Mouse (Mus musculus) megakaryocyte progenitor cell, adult 5-6 weeks (primary cell): Measurements from ENCODE around the gene Gm8068. TPM values are rescaled to one million over a fixed set of nuclear protein-coding genes. Genes with fewer than 3 reads are reported as not detected.
"Not testable (repeated sequence)": the region's sequence is repeated elsewhere in the genome, so short reads cannot be mapped to it uniquely, and the experiment has no call there.

Experiments used
- ATAC-seq: replicated peaks from 2 replicates; pipeline ENCODE4 v1.8.0; 2016; ENCODE audit warnings: mild to moderate bottlenecking, moderate TSS enrichment, inconsistent platforms; ENCODE audit not compliant: poor library complexity
- total RNA-seq, 2 experiments: library from RNA; stranded (forward) in 1 of 2; stranded (reverse) in 1 of 2; fragments of 157-497, 149-512 nt in 1 of 2; fragments of 200-1000 nt in 1 of 2; gene quantifications; 2 replicates each; pipeline versions ENCODE4 v1.2.3 to v1.2.4; 2015 to 2017

Gm8068 gene
- not detected in 2 replicates for total RNA-seq (2015)
- total RNA-seq (2017) = not detected in 2 replicates

- ATAC-seq = not testable (repeated sequence)
These were observed at the start of gene Gm8068 for GRCm38 (mm10) chr14:41701785-41702184. TSS of gene Gm8068 (minus strand) at chr14:41701885.

DNA sequence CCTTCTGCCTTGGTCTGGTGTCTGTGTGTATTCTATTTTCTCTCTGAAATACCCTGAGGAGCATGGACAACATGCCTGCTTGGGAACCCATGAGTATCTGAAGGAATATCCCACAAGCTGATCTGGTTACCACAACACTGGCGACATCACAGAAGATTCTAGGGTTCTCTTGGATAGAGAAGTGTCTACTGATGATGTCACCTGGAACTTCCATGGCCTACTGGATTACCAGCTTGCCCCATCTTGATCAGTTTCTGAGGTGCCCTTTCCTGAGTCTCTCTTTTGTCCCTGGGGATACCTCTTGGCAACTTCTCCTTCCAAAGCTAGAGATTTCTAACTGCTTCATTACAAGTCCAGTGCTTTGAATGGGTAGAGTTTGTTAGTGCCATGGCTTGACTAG, 48.8 kb upstream of the Gm8068 start, which contains the start of gene Gm7929:
Gene Gm7929, minus strand, starts transcription at position 101 of the 400 bp plus-strand sequence.
- not testable (repeated sequence) for ATAC-seq

- ATAC-seq = not testable (repeated sequence)
These were observed 21.8 kb upstream of the Gm8068 start for GRCm38 (mm10) chr14:41723437-41723836.

DNA sequence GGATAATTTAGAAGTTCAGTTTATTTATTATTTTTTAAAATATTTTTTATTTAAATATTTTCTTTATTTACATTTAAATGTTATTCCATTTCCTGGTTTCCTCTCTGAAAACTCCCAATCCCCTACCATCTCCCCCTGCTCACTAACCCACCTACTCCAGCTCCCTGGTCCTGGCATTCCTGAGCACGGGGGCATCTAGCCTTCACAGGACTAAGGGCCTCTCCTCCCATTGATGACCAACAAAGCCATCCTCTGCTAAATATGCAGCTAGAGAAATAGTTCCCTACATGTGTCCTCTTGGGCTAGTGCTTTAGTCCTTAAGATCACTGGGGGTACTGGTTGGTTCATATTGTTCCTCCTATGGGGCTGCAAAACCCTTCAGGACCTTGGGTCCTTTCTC, 15.5 kb upstream of the Gm8068 start:
- ATAC-seq = not testable (repeated sequence)

DNA sequence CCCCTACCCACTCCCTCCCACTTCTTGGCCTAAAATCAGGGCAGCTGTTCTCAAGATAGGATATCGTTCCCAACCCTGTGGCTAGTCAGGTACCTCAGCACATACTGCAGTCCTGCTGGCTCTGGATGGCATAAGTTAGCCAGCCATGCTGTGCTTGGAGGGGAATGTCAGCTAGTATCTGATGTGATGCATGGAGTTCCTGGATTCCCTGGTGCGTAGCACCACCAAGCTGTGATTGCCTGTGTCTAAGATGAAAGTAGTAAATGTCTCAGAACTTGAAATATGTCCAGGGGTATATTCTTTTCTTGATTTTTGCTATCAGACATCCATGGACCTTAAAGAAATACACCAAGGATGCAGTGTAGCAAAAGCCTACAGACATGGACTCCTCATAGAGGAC, 53.5 kb downstream of the Gm8068 start:
- ATAC-seq = not testable (repeated sequence)

Other genes with a start within 250 kb of the Gm8068 start
- gene Gm7954, start 248.4 kb downstream of the Gm8068 start, total RNA-seq (2015) = not detected in 2 replicates
- not detected in 2 replicates for gene Gm7954, start 248.4 kb downstream of the Gm8068 start, total RNA-seq (2017)
- not detected in 2 replicates for gene Gm3486, start 212.4 kb downstream of the Gm8068 start, total RNA-seq (2015)
- gene Gm3486, start 212.4 kb downstream of the Gm8068 start, total RNA-seq (2017) = not detected in 2 replicates
- gene Gm7970, start 146.3 kb downstream of the Gm8068 start, total RNA-seq (2015) = not detected in 2 replicates
- gene Gm7970, start 146.3 kb downstream of the Gm8068 start, total RNA-seq (2017) = not detected in 2 replicates
- not detected in 2 replicates for gene 1700049E17Rik2, start 128.7 kb downstream of the Gm8068 start, total RNA-seq (2015)
- gene 1700049E17Rik2, start 128.7 kb downstream of the Gm8068 start, total RNA-seq (2017) = not detected in 2 replicates
- not detected in 2 replicates for gene Gm3072, start 77.3 kb downstream of the Gm8068 start, total RNA-seq (2015)
- gene Gm3072, start 77.3 kb downstream of the Gm8068 start, total RNA-seq (2017) = not detected in 2 replicates
- gene Gm3676, start 55.4 kb downstream of the Gm8068 start, total RNA-seq (2015) = not detected in 2 replicates
- not detected in 2 replicates for gene Gm3676, start 55.4 kb downstream of the Gm8068 start, total RNA-seq (2017)
- not detected in 2 replicates for gene Gm7929, start 48.7 kb upstream of the Gm8068 start, total RNA-seq (2015)
- not detected in 2 replicates for gene Gm7929, start 48.7 kb upstream of the Gm8068 start, total RNA-seq (2017)
- gene Gm47189, start 70.6 kb upstream of the Gm8068 start, total RNA-seq (2015) = not detected in 2 replicates
- gene Gm47189, start 70.6 kb upstream of the Gm8068 start, total RNA-seq (2017) = not detected in 2 replicates
- gene Gm7980, start 205.4 kb upstream of the Gm8068 start, total RNA-seq (2015) = not detected in 2 replicates
- not detected in 2 replicates for gene Gm7980, start 205.4 kb upstream of the Gm8068 start, total RNA-seq (2017)
- gene 1700049E17Rik1, start 223.1 kb upstream of the Gm8068 start, total RNA-seq (2015) = not detected in 2 replicates
- gene 1700049E17Rik1, start 223.1 kb upstream of the Gm8068 start, total RNA-seq (2017) = not detected in 2 replicates
- not detected in 2 replicates for gene 1700024B05Rik, start 242.1 kb upstream of the Gm8068 start, total RNA-seq (2015)
- gene 1700024B05Rik, start 242.1 kb upstream of the Gm8068 start, total RNA-seq (2017) = not detected in 2 replicates